Mouse (Mus musculus) MEL (cell line): ENCODE measurements around the gene Fign. TPM values are rescaled to one million over a fixed set of nuclear protein-coding genes. Genes with fewer than 3 reads are reported as not detected.

Experiments
- DNase-seq: peaks from one replicate; pipeline ENCODE4 v3.0.0; 2011; ENCODE audit warnings: low read depth, low spot score
- H3K27ac ChIP-seq: 2 replicates; pipeline ENCODE4 v1.5.1; 2012; ENCODE audit warnings: low read depth, mild to moderate bottlenecking, control low read depth, low read length, moderate library complexity; ENCODE audit not compliant: control insufficient read depth
- H3K27me3 ChIP-seq, 2 experiments: fragments of 150-350 bp in 1 of 2; sonication (generic) in 1 of 2; 2 replicates each; pipeline ENCODE4 v1.6.1; 2012; ENCODE audit warnings: low read length in 2 of 2, mild to moderate bottlenecking in 2 of 2, improper control_type of control experiment in 1 of 2, moderate library complexity in 1 of 2; ENCODE audit not compliant: insufficient read depth in 2 of 2, control insufficient read depth in 1 of 2
- H3K36me3 ChIP-seq, 2 experiments: 2 replicates each; pipeline ENCODE4 v1.6.1; 2012 to 2014; ENCODE audit warnings: low read length in 2 of 2, improper control_type of control experiment in 1 of 2, inconsistent platforms in 1 of 2, mild to moderate bottlenecking in 1 of 2; ENCODE audit not compliant: insufficient read depth in 2 of 2, control insufficient read depth in 1 of 2
- H3K4me1 ChIP-seq, 2 experiments: fragments of 150-350 bp in 1 of 2; sonication (generic) in 1 of 2; 2 replicates each; pipeline ENCODE4 v1.6.1; 2012; ENCODE audit warnings: low read length in 2 of 2, improper control_type of control experiment in 1 of 2, mild to moderate bottlenecking in 1 of 2; ENCODE audit not compliant: insufficient read depth in 2 of 2, control insufficient read depth in 1 of 2
- H3K4me3 ChIP-seq, 2 experiments: fragments of 150-350 bp in 1 of 2; sonication (generic) in 1 of 2; 2 replicates each; pipeline ENCODE4 v1.5.1; 2012; ENCODE audit warnings: low read depth in 2 of 2, low read length in 2 of 2, mild to moderate bottlenecking in 2 of 2, moderate library complexity in 2 of 2, control low read depth in 1 of 2, improper control_type of control experiment in 1 of 2; ENCODE audit not compliant: control insufficient read depth in 1 of 2, insufficient read depth in 1 of 2
- H3K79me2 ChIP-seq: 2 replicates; pipeline ENCODE4 v1.6.1; 2012; ENCODE audit warnings: mild to moderate bottlenecking, low read length, moderate library complexity; ENCODE audit not compliant: control insufficient read depth, poor library complexity, insufficient read depth
- H3K9ac ChIP-seq: 2 replicates; pipeline ENCODE4 v1.6.1; 2012; ENCODE audit warnings: low read depth, mild to moderate bottlenecking, control low read depth, low read length, moderate library complexity; ENCODE audit not compliant: control insufficient read depth, poor library complexity, severe bottlenecking
- H3K9me3 ChIP-seq: fragments of 150-350 bp; sonication (generic); replicated peaks from 2 replicates; pipeline ENCODE4 v1.6.1; 2012; ENCODE audit warnings: mild to moderate bottlenecking, low read length, improper control_type of control experiment, moderate library complexity; ENCODE audit not compliant: insufficient read depth
- BHLHE40 ChIP-seq: IDR thresholded peaks from 2 replicates; pipeline ENCODE4 v1.6.1; 2012; ENCODE audit warnings: low read depth, mild to moderate bottlenecking, inconsistent platforms, low read length, improper control_type of control experiment, borderline replicate concordance
- CHD1 ChIP-seq: IDR thresholded peaks from 2 replicates; pipeline ENCODE4 v1.6.1; 2012; ENCODE audit warnings: low read depth, mild to moderate bottlenecking, inconsistent platforms, low read length, improper control_type of control experiment
- CHD2 ChIP-seq: IDR thresholded peaks from 2 replicates; pipeline ENCODE4 v1.6.1; 2011; ENCODE audit warnings: low read length, improper control_type of control experiment
- CTCF ChIP-seq, 3 experiments: IDR thresholded peaks in 2 of 3; conservative IDR thresholded peaks in 1 of 3; 2 replicates each; pipeline ENCODE4 v1.5.1; 2011 to 2012; ENCODE audit warnings: low read length in 3 of 3, low read depth in 2 of 3, mild to moderate bottlenecking in 2 of 3, improper control_type of control experiment in 1 of 3, inconsistent platforms in 1 of 3, mixed read lengths in 1 of 3, moderate library complexity in 1 of 3; ENCODE audit not compliant: control insufficient read depth in 1 of 3, insufficient read depth in 1 of 3, poor library complexity in 1 of 3, severe bottlenecking in 1 of 3
- ELF1 ChIP-seq: IDR thresholded peaks from 2 replicates; pipeline ENCODE4 v1.6.1; 2014; ENCODE audit warnings: low read depth, mild to moderate bottlenecking, inconsistent platforms, low read length, improper control_type of control experiment, moderate library complexity
- EP300 ChIP-seq, 2 experiments: IDR thresholded peaks; 2 replicates each; pipeline ENCODE4 v1.6.1; 2011; ENCODE audit warnings: improper control_type of control experiment in 2 of 2, low read length in 2 of 2, low read depth in 1 of 2, mild to moderate bottlenecking in 1 of 2
- ETS1 ChIP-seq: IDR thresholded peaks from 2 replicates; pipeline ENCODE4 v1.6.1; 2012; ENCODE audit warnings: low read depth, mild to moderate bottlenecking, inconsistent platforms, low read length, improper control_type of control experiment, moderate library complexity
- GABPA ChIP-seq: IDR thresholded peaks from 2 replicates; pipeline ENCODE4 v1.6.1; 2012; ENCODE audit warnings: low read depth, mild to moderate bottlenecking, inconsistent platforms, low read length, improper control_type of control experiment, moderate library complexity
- GATA1 ChIP-seq: IDR thresholded peaks from 2 replicates; pipeline ENCODE4 v1.6.1; 2011; ENCODE audit warnings: low read depth, low read length, improper control_type of control experiment
- HCFC1 ChIP-seq: IDR thresholded peaks from 2 replicates; pipeline ENCODE4 v1.6.1; 2012; ENCODE audit warnings: low read depth, mild to moderate bottlenecking, inconsistent platforms, low read length, improper control_type of control experiment, moderate library complexity
- JUND ChIP-seq: IDR thresholded peaks from 2 replicates; pipeline ENCODE4 v1.6.1; 2011; ENCODE audit warnings: low read depth, mild to moderate bottlenecking, improper control_type of control experiment, low read length
- KAT2A ChIP-seq: conservative IDR thresholded peaks from 2 replicates; pipeline ENCODE4 v1.6.1; 2012; ENCODE audit warnings: low read depth, low read length, improper control_type of control experiment, inconsistent platforms
- MAFK ChIP-seq: IDR thresholded peaks from 2 replicates; pipeline ENCODE4 v1.6.1; 2011; ENCODE audit warnings: low read depth, mild to moderate bottlenecking, low read length, improper control_type of control experiment, borderline replicate concordance
- MAZ ChIP-seq: IDR thresholded peaks from 2 replicates; pipeline ENCODE4 v1.6.1; 2012; ENCODE audit warnings: low read depth, mild to moderate bottlenecking, inconsistent platforms, low read length, improper control_type of control experiment
- MEF2A ChIP-seq: IDR thresholded peaks from 2 replicates; pipeline ENCODE4 v1.6.1; 2014; ENCODE audit warnings: low read depth, mild to moderate bottlenecking, inconsistent platforms, low read length, improper control_type of control experiment; ENCODE audit not compliant: poor library complexity, insufficient replicate concordance, severe bottlenecking; ENCODE audit errors: extremely low read depth
- MXI1 ChIP-seq: IDR thresholded peaks from 2 replicates; pipeline ENCODE4 v1.6.1; 2011; ENCODE audit warnings: mild to moderate bottlenecking, low read depth, low read length, improper control_type of control experiment
- MYB ChIP-seq: IDR thresholded peaks from 2 replicates; pipeline ENCODE4 v1.6.1; 2011; ENCODE audit warnings: mild to moderate bottlenecking, low read depth, low read length, improper control_type of control experiment
- NELFE ChIP-seq: IDR thresholded peaks from 2 replicates; pipeline ENCODE4 v1.6.1; 2011; ENCODE audit warnings: low read depth, low read length, improper control_type of control experiment
- POLR2A ChIP-seq, 2 experiments: IDR thresholded peaks; 2 replicates each; pipeline ENCODE4 v1.6.1; 2011 to 2012; ENCODE audit warnings: low read length in 2 of 2, mild to moderate bottlenecking in 2 of 2, control low read depth in 1 of 2, improper control_type of control experiment in 1 of 2, low read depth in 1 of 2, moderate library complexity in 1 of 2; ENCODE audit not compliant: control insufficient read depth in 1 of 2, insufficient read depth in 1 of 2, poor library complexity in 1 of 2
- POLR2AphosphoS2 ChIP-seq: IDR thresholded peaks from 2 replicates; pipeline ENCODE4 v1.6.1; 2011; ENCODE audit warnings: low read length, improper control_type of control experiment
- POLR2AphosphoS5 ChIP-seq: IDR thresholded peaks from 2 replicates; pipeline ENCODE4 v1.6.1; 2012; ENCODE audit warnings: low read depth, borderline replicate concordance, mild to moderate bottlenecking, inconsistent platforms, low read length, moderate library complexity, mixed read lengths
- RAD21 ChIP-seq: IDR thresholded peaks from 2 replicates; pipeline ENCODE4 v1.6.1; 2011; ENCODE audit warnings: mild to moderate bottlenecking, low read depth, low read length, improper control_type of control experiment
- RCOR1 ChIP-seq: IDR thresholded peaks from 2 replicates; pipeline ENCODE4 v1.6.1; 2012; ENCODE audit warnings: low read depth, mild to moderate bottlenecking, inconsistent platforms, low read length, improper control_type of control experiment
- SIN3A ChIP-seq: IDR thresholded peaks from 2 replicates; pipeline ENCODE4 v1.6.1; 2012; ENCODE audit warnings: low read length, improper control_type of control experiment, inconsistent platforms
- UBTF ChIP-seq: IDR thresholded peaks from 2 replicates; pipeline ENCODE4 v1.6.1; 2012; ENCODE audit warnings: low read depth, mild to moderate bottlenecking, inconsistent platforms, low read length, improper control_type of control experiment, moderate library complexity, borderline replicate concordance; ENCODE audit not compliant: insufficient read depth
- USF1 ChIP-seq: IDR thresholded peaks from 2 replicates; pipeline ENCODE4 v1.6.1; 2014; ENCODE audit warnings: low read depth, mild to moderate bottlenecking, inconsistent platforms, low read length, improper control_type of control experiment, moderate library complexity
- USF2 ChIP-seq, 2 experiments: IDR thresholded peaks; 2 replicates each; pipeline ENCODE4 v1.6.1; 2011 to 2012; ENCODE audit warnings: improper control_type of control experiment in 2 of 2, low read length in 2 of 2, borderline replicate concordance in 1 of 2, inconsistent platforms in 1 of 2, low read depth in 1 of 2, mild to moderate bottlenecking in 1 of 2; ENCODE audit not compliant: insufficient read depth in 1 of 2
- ZC3H11A ChIP-seq: IDR thresholded peaks from 2 replicates; pipeline ENCODE4 v1.6.1; 2012; ENCODE audit warnings: low read depth, mild to moderate bottlenecking, inconsistent platforms, low read length, improper control_type of control experiment
- ZKSCAN1 ChIP-seq: IDR thresholded peaks from 2 replicates; pipeline ENCODE4 v1.6.1; 2012; ENCODE audit warnings: low read depth, mild to moderate bottlenecking, inconsistent platforms, low read length, improper control_type of control experiment, moderate library complexity
- ZMIZ1 ChIP-seq: IDR thresholded peaks from 2 replicates; pipeline ENCODE4 v1.6.1; 2012; ENCODE audit warnings: low read depth, mild to moderate bottlenecking, inconsistent platforms, low read length, improper control_type of control experiment, moderate library complexity
- polyA plus RNA-seq, 2 experiments: library from polyadenylated mRNA; stranded (reverse) in 1 of 2; unstranded in 1 of 2; fragments of >175 nt in 1 of 2; fragments of >200 nt in 1 of 2; gene quantifications; 2 replicates each; pipeline versions ENCODE4 v1.2.1 to v1.2.4; 2012; ENCODE audit warnings: low replicate concordance in 2 of 2, low read depth in 1 of 2; ENCODE audit not compliant: insufficient read length in 2 of 2, insufficient read depth in 1 of 2, missing spikeins in 1 of 2
- total RNA-seq: library from RNA; depleted of rRNA; stranded (reverse); fragments of 300-350 nt; gene quantifications from 2 replicates; pipeline ENCODE4 v1.2.3, GENCODE M21; 2012

The Fign gene
- total and polyA plus RNA-seq, 3 experiments: not detected

DNA sequence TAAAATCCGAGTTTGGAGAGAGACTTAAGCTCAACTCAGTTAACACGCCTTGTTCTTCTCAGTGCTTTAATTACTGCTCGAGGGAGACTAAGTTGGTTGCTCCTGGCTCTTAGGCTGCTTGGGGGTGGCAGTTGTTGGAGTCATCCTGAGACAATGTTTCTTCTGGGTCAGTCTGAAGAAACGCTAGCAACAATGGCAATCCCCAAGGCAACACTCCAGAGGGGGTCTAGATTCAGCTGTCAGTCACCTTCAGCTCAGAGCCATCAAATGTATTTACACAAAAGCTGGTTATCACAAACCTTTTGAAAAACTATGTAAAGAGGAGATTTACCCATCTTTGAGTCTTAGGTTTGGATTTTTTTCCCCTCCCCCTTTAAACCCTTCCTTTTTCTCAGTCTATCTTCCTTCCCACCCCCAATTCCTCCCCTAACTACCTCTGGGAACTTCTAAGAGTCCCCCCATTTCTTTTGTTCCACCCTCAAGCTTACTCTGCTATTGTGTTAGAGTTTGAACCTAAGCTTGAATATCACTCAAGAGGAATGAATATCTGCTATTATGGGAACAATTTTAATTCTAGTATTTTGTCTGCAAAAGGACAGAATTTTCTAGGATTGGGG lies 171.2 kb downstream of the Fign start:
- Histone ChIP-seq H3K4me1 (no peaks in the 10 kb centered on the region), H3K4me3 (no peak overlapping the region), H3K27me3 (no peaks in the 10 kb centered on the region), H3K36me3 (no peaks in the 10 kb centered on the region), H3K9me3 (no peaks in the 10 kb centered on the region), H3K27ac (no peak overlapping the region), H3K79me2 (no peaks in the 10 kb centered on the region), H3K9ac (no peak overlapping the region)
- DNase-seq: no peak
- no peak for TF ChIP-seq RCOR1
- no peak for TF ChIP-seq ELF1
- no peak for TF ChIP-seq MAFK
- no peak for TF ChIP-seq GABPA
- TF ChIP-seq ZKSCAN1: no peak
- TF ChIP-seq USF1: no peak
- no peak for TF ChIP-seq NELFE
- TF ChIP-seq GATA1: no peak
- no peak for TF ChIP-seq ZC3H11A
- TF ChIP-seq MEF2A: no peak
- TF ChIP-seq BHLHE40: no peak
- no peak for TF ChIP-seq KAT2A
- TF ChIP-seq POLR2AphosphoS5: no peak
- TF ChIP-seq POLR2AphosphoS2: no peak
- TF ChIP-seq CHD2: no peak
- no peak for TF ChIP-seq POLR2A (IDR thresholded peaks at IDR 0.05; ENCODE audit: control insufficient read depth in 1 of 2, insufficient read depth in 1 of 2, low read depth in 1 of 2, low read length in 2 of 2, poor library complexity in 1 of 2)
- no peak for TF ChIP-seq ETS1
- no peak for TF ChIP-seq MAZ
- TF ChIP-seq RAD21: no peak
- no peak for TF ChIP-seq CHD1

DNA sequence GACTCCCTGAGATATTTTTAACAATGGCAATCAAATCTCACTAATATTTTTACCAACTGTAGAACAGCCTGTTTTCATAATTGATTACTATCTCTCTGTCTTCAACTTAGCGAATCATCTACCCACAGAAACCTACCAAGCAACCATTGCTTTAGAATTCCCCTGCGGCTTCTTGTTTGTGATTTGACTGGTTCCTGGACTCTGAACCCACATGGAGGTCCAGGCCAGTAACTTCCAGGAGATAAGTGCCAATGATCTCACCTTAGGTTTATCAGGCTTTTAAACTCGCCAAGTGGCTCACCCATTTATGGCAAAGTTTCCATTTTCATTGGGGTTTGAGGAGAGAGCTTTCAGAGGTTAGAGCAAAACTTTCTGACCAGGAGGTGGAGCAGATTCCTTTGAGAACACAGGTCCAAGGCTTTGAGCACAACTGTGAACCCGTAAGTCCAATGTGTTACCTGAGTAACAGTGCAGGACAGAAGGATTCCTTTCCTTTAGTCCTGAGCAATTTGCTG lies 172.1 kb downstream of the Fign start:
- no peaks in the 10 kb centered on the region for H3K27me3 ChIP-seq
- H3K79me2 ChIP-seq: no peaks in the 10 kb centered on the region
- H3K9me3 ChIP-seq: no peaks in the 10 kb centered on the region
- DNase-seq: no peak
- H3K4me1 ChIP-seq: no peaks in the 10 kb centered on the region
- no peak for TF ChIP-seq UBTF
- no peak for TF ChIP-seq ZMIZ1
- no peak for TF ChIP-seq GABPA
- TF ChIP-seq EP300 (IDR thresholded peaks at IDR 0.05; ENCODE audit: low read depth in 1 of 2, low read length in 2 of 2): no peak
- no peak for TF ChIP-seq SIN3A
- no peak for TF ChIP-seq ZKSCAN1
- no peak for TF ChIP-seq MXI1
- no peak for TF ChIP-seq CTCF (IDR thresholded peaks at IDR 0.05 in 2 of 3, conservative IDR thresholded peaks at IDR 0.05 in 1 of 3; ENCODE audit: control insufficient read depth in 1 of 3, insufficient read depth in 1 of 3, low read depth in 2 of 3, low read length in 3 of 3, poor library complexity in 1 of 3, severe bottlenecking in 1 of 3)
- TF ChIP-seq NELFE: no peak
- no peak for TF ChIP-seq KAT2A
- TF ChIP-seq MYB: no peak
- TF ChIP-seq HCFC1: no peak
- no peak for TF ChIP-seq USF2 (IDR thresholded peaks at IDR 0.05; ENCODE audit: borderline replicate concordance in 1 of 2, insufficient read depth in 1 of 2, low read depth in 1 of 2, low read length in 2 of 2)
- TF ChIP-seq USF1: no peak
- TF ChIP-seq GATA1: no peak
- TF ChIP-seq POLR2A (IDR thresholded peaks at IDR 0.05; ENCODE audit: control insufficient read depth in 1 of 2, insufficient read depth in 1 of 2, low read depth in 1 of 2, low read length in 2 of 2, poor library complexity in 1 of 2): no peak
- TF ChIP-seq JUND: no peak
- no peak for TF ChIP-seq POLR2AphosphoS5
- TF ChIP-seq POLR2AphosphoS2: no peak
- no peak for TF ChIP-seq ELF1
- TF ChIP-seq, all 39 proteins: peak for 0
- H3K9ac ChIP-seq: no peak overlapping the region
- H3K4me3 ChIP-seq: no peak overlapping the region
- H3K27ac ChIP-seq: no peak overlapping the region
- H3K36me3 ChIP-seq: no peaks in the 10 kb centered on the region
